7 mouse cellular contexts compared by ENCODE assay signal in the genomic region with DNA sequence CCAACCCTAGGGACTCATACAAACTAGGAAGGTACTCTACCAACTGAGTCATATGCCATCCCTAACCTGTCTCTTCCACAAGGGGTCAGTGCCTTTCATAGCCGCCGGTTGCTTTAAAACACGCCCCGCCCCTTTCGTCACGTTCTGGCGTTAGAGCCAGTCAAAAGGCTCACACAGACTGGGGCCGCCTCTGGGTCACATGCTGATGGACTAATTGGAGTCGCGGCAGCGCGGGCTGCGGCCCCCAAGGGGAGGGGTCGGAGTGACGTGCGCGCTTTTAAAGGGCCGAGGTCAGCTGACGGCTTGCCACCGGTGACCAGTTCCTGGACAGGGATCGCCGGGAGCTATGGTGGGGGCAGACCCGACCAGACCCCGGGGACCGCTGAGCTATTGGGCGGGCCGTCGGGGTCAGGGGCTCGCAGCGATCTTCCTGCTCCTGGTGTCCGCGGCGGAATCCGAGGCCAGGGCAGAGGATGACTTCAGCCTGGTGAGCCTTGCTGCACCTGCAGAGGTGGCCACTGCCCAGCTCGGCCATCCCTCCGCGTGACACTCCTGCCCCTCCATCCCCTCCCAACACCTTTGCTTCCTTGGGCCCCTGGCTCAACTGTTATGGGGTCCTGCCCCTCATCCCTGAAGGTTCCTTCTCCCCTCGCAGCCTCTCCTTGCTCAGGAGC. TPM values are rescaled to one million over a fixed set of nuclear protein-coding genes. Genes with fewer than 3 reads are reported as not detected.
DNase-seq lines count a peak whose midpoint lies in the region; ATAC-seq lines count a peak whose summit lies in the region.

Neu1 (plus strand) TSS at position 193 of the 674 bp plus-strand sequence.

- peak within 1 kb of the TSS; percentile 68 for H3K9ac ChIP-seq in embryonic facial prominence, embryonic 11.5 days (replicated peaks; ENCODE audit: low read length)
- H3K9ac ChIP-seq in midbrain, embryonic 13.5 days (replicated peaks) = peak within 1 kb of the TSS; percentile 81

- no peaks in the 10 kb centered on the region; the same call in 1 of the 2 replicates for H3K4me1 ChIP-seq in embryonic facial prominence, embryonic 11.5 days (ENCODE audit: control insufficient read depth, insufficient read depth, low read length)
- H3K4me1 ChIP-seq in limb, embryonic 10.5 days = peaks cover 28% of the 10 kb centered on the region
- peaks cover 13% of the 10 kb centered on the region for H3K4me1 ChIP-seq in midbrain, embryonic 13.5 days (replicated peaks)

- peak; percentile 93 for ATAC-seq in embryonic facial prominence, embryonic 11.5 days (replicated peaks; ENCODE audit: insufficient number of reproducible peaks, low FRiP score, low TSS enrichment, low read depth)
- peak; percentile 91 for ATAC-seq in granulocyte monocyte progenitor cell, adult 5-6 weeks (replicated peaks; ENCODE audit: poor library complexity, severe bottlenecking)
- peak; percentile 98 for ATAC-seq in midbrain, embryonic 13.5 days

- peak; percentile 99 for DNase-seq in adrenal gland, postnatal 14 days
- peak; percentile 98 for DNase-seq in embryonic facial prominence, embryonic 11.5 days (ENCODE audit: low spot score)
- peak; percentile 99 for DNase-seq in kidney, adult 11 months
- DNase-seq in limb, embryonic 10.5 days (ENCODE audit: low spot score) = peak; percentile 95
- peak; percentile 86 for DNase-seq in spleen, adult 12 weeks (ENCODE audit: low spot score)

- no peaks in the 10 kb centered on the region for H3K36me3 ChIP-seq in embryonic facial prominence, embryonic 11.5 days (replicated peaks; ENCODE audit: control insufficient read depth, insufficient read depth, low read depth, low read length)
- H3K36me3 ChIP-seq in limb, embryonic 10.5 days = peaks cover 16% of the 10 kb centered on the region
- peaks cover 18% of the 10 kb centered on the region for H3K36me3 ChIP-seq in midbrain, embryonic 13.5 days

- H3K4me3 ChIP-seq in embryonic facial prominence, embryonic 11.5 days (ENCODE audit: low read depth, low read length) = peak within 1 kb of the TSS; percentile 63
- H3K4me3 ChIP-seq in limb, embryonic 10.5 days = peak within 1 kb of the TSS; percentile 73
- H3K4me3 ChIP-seq in midbrain, embryonic 13.5 days (replicated peaks) = peak within 1 kb of the TSS; percentile 63

- H3K4me2 ChIP-seq in embryonic facial prominence, embryonic 11.5 days (ENCODE audit: low read depth, low read length) = peak within 1 kb of the TSS; percentile 91
- peak within 1 kb of the TSS; percentile 94 for H3K4me2 ChIP-seq in midbrain, embryonic 13.5 days (replicated peaks)

- no peaks in the 10 kb centered on the region for H3K27me3 ChIP-seq in embryonic facial prominence, embryonic 11.5 days (ENCODE audit: control insufficient read depth, insufficient read depth, low read length)
- H3K27me3 ChIP-seq in limb, embryonic 10.5 days (ENCODE audit: low read depth, poor library complexity, severe bottlenecking) = no peaks in the 10 kb centered on the region
- no peaks in the 10 kb centered on the region for H3K27me3 ChIP-seq in midbrain, embryonic 13.5 days

- 2% methylated on average over 35 of the region's 38 CpGs for WGBS in embryonic facial prominence, embryonic 11.5 days
- under 1% methylated on average over 38 of the region's 38 CpGs for WGBS in limb, embryonic 10.5 days
- 0% methylated on average over 38 of the region's 38 CpGs for WGBS in midbrain, embryonic 13.5 days

- H3K27ac ChIP-seq in embryonic facial prominence, embryonic 11.5 days (replicated peaks; ENCODE audit: low read depth, low read length) = no peak within 1 kb of the TSS
- H3K27ac ChIP-seq in limb, embryonic 10.5 days = peak within 1 kb of the TSS; percentile 81
- H3K27ac ChIP-seq in midbrain, embryonic 13.5 days = peak within 1 kb of the TSS; percentile 52

- H3K9me3 ChIP-seq in embryonic facial prominence, embryonic 11.5 days (replicated peaks; ENCODE audit: control insufficient read depth, low read length) = no peaks in the 10 kb centered on the region
- no peaks in the 10 kb centered on the region for H3K9me3 ChIP-seq in limb, embryonic 10.5 days (replicated peaks)
- H3K9me3 ChIP-seq in midbrain, embryonic 13.5 days = no peaks in the 10 kb centered on the region

RNA-seq across cellular contexts. Expression of gene Neu1, which starts in this region (rescaled TPM):
- 19.3 and 25.2 TPM in 2 replicates for total RNA-seq in adrenal gland, postnatal 14 days (2021)
- polyA plus RNA-seq in embryonic facial prominence, embryonic 11.5 days (2014; fragmentation: Nextera tagmentation; extraction: Ambion mirVana) = 10.9 and 13.1 TPM in 2 replicates
- 30.3 and 35.3 TPM in 2 replicates for total RNA-seq in granulocyte monocyte progenitor cell, adult 5-6 weeks (2014; fragmentation: Nextera tagmentation)
- 27.0 and 32.4 TPM in 2 replicates for total RNA-seq in granulocyte monocyte progenitor cell, adult 5-6 weeks (2017)
- polyA plus RNA-seq in limb, embryonic 10.5 days (2016; fragmentation: Nextera tagmentation; extraction: Ambion mirVana) = 14.6 and 16.1 TPM in 2 replicates
- 25.5 and 25.9 TPM in 2 replicates for polyA plus RNA-seq in midbrain, embryonic 13.5 days (2015; fragmentation: Nextera tagmentation; extraction: Ambion mirVana)
